Mouse (Mus musculus) brain, embryonic 14.5 days (tissue): Measurements from ENCODE around the gene Ell.

Experiments used
- CTCF ChIP-seq: fragments of 200-500 bp; IDR thresholded peaks from 2 replicates; pipeline ENCODE4 v1.5.1; 2012; ENCODE audit warnings: inconsistent platforms, mild to moderate bottlenecking, moderate library complexity, borderline replicate concordance; ENCODE audit not compliant: insufficient read depth, insufficient read length; ENCODE audit errors: extremely low read depth
- POLR2A ChIP-seq: fragments of 200-500 bp; IDR thresholded peaks from 2 replicates; pipeline ENCODE4 v1.6.1; 2012; ENCODE audit warnings: mild to moderate bottlenecking, inconsistent platforms, borderline replicate concordance; ENCODE audit not compliant: poor library complexity, insufficient read depth, insufficient read length, severe bottlenecking; ENCODE audit errors: extremely low read depth

GRCm38 (mm10) chr8:70600473-70601270, 61.4 kb downstream of the Ell start:
- TF ChIP-seq CTCF, result no peak
- no peak for TF ChIP-seq POLR2A
